Mouse (Mus musculus) embryo, embryonic 10 days (tissue): ENCODE measurements around the gene Exd2.
A peak's percentile ranks its signal among the peaks of the same experiment; 100 is the strongest.

Experiments
- DNase-seq: peaks from one replicate; pipeline ENCODE4 v3.0.0-alpha.2; 2015; ENCODE audit warnings: low spot score

The Exd2 gene

GRCm38 (mm10) chr12:80498356-80498755 is 35.5 kb downstream of the Exd2 start:
- no peak for DNase-seq

- no peak for DNase-seq
Measured at GRCm38 (mm10) chr12:80500506-80500905, 37.6 kb downstream of the Exd2 start.

- DNase-seq = no peak
Measured at GRCm38 (mm10) chr12:80504718-80505117, 41.8 kb downstream of the Exd2 start.

GRCm38 (mm10) chr12:80507041-80507745 is 44.3 kb downstream of the Exd2 start:
- peak; percentile 54 for DNase-seq

GRCm38 (mm10) chr12:80517977-80518376 is 55.1 kb downstream of the Exd2 start, which contains the start of gene Galnt16:
Galnt16 (plus strand) TSS chr12:80518277.
- DNase-seq = no peak

- DNase-seq = peak; percentile 74
Measured at GRCm38 (mm10) chr12:80518393-80518756, 55.5 kb downstream of the Exd2 start.

GRCm38 (mm10) chr12:80518757-80519620 is 56.1 kb downstream of the Exd2 start:
- DNase-seq = peak; percentile 75

GRCm38 (mm10) chr12:80519621-80520332 is 56.9 kb downstream of the Exd2 start:
- DNase-seq = peak; percentile 81

- DNase-seq = no peak
Measured at GRCm38 (mm10) chr12:80522006-80522405, 59.1 kb downstream of the Exd2 start.

GRCm38 (mm10) chr12:80524276-80524921 is 61.5 kb downstream of the Exd2 start:
- peak; percentile 81 for DNase-seq

- peak; percentile 46 for DNase-seq
Measured at GRCm38 (mm10) chr12:80525513-80525912, 62.6 kb downstream of the Exd2 start.

GRCm38 (mm10) chr12:80526511-80526910 is 63.6 kb downstream of the Exd2 start:
- DNase-seq = no peak

- no peak for DNase-seq
Measured at GRCm38 (mm10) chr12:80527727-80528389, 65.0 kb downstream of the Exd2 start.

GRCm38 (mm10) chr12:80530052-80530451 is 67.2 kb downstream of the Exd2 start:
- no peak for DNase-seq

- DNase-seq = no peak
Measured at GRCm38 (mm10) chr12:80530630-80531029, 67.7 kb downstream of the Exd2 start.

GRCm38 (mm10) chr12:80531585-80531984 is 68.7 kb downstream of the Exd2 start:
- no peak for DNase-seq

- no peak for DNase-seq
Measured at GRCm38 (mm10) chr12:80533876-80534275, 71.0 kb downstream of the Exd2 start.

GRCm38 (mm10) chr12:80537313-80537712 is 74.4 kb downstream of the Exd2 start:
- no peak for DNase-seq

- no peak for DNase-seq
Measured at GRCm38 (mm10) chr12:80538311-80538710, 75.4 kb downstream of the Exd2 start.

GRCm38 (mm10) chr12:80545310-80545709 is 82.4 kb downstream of the Exd2 start:
- peak; percentile 31 for DNase-seq

- no peak for DNase-seq
Measured at GRCm38 (mm10) chr12:80549646-80550045, 86.8 kb downstream of the Exd2 start.
